Mouse (Mus musculus): ENCODE data around the gene Hacl1. TPM values are rescaled to one million over a fixed set of nuclear protein-coding genes. Genes with fewer than 3 reads are reported as not detected.
"Not testable (repeated sequence)": the region's sequence is repeated elsewhere in the genome, so short reads cannot be mapped to it uniquely, and the experiment has no call there.

Gene Hacl1
- polyA plus RNA-seq, 1 experiment from 2014 or later: 15.5 TPM

DNA sequence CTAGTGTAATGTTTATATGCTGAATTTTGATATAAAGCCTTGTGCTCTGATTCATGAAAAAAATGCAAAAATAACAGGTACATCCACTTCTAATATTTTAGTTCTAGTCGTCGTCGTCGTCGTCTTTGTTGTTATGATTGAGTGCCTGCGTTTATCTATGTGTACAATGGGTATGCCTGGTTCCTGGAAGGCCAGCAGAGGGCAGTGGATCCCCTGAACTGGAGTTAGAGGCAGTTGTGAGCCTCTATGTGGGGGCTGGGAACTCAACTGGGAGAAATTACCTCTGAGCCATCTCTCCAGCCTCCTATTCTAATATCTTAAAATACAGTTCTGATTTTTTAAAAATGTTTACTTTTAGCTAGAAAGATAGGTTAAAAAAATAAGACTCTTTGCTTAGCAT lies 35.6 kb downstream of the Hacl1 start:
- H3K4me1 ChIP-seq (replicated peaks): no peaks in the 10 kb centered on the region

DNA sequence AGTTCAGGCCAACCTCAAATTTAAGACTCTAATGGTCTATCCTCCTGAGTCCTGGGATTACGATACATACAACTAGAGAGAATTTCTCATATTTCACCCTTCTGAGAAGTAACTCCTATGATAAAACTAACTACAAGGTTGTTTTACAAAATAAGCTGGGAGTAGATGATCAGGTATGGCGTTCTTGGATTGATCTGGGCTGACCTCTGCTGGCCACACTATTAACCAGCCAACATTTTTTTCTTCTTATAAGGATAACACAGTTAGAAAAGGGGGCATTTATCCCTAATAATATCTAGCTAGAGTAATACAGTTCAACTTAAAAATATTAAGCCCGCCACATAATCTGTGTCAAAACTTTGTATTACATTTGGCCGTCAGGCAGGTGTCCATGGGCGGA lies 36.2 kb downstream of the Hacl1 start:
- no peak overlapping the region for H3K4me3 ChIP-seq (replicated peaks)
- no peak for ATAC-seq
- H3K27me3 ChIP-seq (replicated peaks): no peaks in the 10 kb centered on the region
- H3K4me1 ChIP-seq (replicated peaks): no peaks in the 10 kb centered on the region
- WGBS: 69% methylated on average over 5 of the region's 5 CpGs
- no peak overlapping the region for H3K9ac ChIP-seq
- H3K36me3 ChIP-seq: no peaks in the 10 kb centered on the region
- no peak overlapping the region for H3K27ac ChIP-seq
- no peaks in the 10 kb centered on the region for H3K9me3 ChIP-seq
- no peak overlapping the region for H3K4me2 ChIP-seq (replicated peaks)

More for the DNA sequence above, 35.6 kb downstream of the Hacl1 start:
- Histone ChIP-seq H3K27me3 (replicated peaks) (no peaks in the 10 kb centered on the region), H3K4me3 (replicated peaks) (no peak overlapping the region), H3K36me3 (no peaks in the 10 kb centered on the region), H3K9ac (no peak overlapping the region), H3K27ac (no peak overlapping the region), H3K4me2 (replicated peaks) (no peak overlapping the region), H3K9me3 (no peaks in the 10 kb centered on the region)
- 53% methylated on average over 6 of the region's 6 CpGs for WGBS
- ATAC-seq: no peak

DNA sequence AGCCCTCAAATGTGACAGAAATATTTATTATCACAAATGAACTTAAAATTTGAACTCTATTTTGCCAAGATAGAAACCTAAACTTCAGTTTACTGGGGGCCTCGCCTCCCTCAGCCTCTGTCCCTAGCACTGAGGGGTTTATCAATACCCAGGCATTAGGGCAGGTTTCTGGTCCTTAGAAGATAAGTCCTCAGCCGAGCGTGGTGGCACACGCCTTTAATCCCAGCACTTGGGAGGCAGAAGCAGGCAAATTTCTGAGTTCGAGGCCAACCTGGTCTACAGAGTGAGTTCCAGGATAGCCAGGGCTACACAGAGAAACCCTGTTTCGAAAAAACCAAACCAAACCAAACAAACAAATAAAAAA lies 38.5 kb downstream of the Hacl1 start:
- ATAC-seq; H3K27me3 ChIP-seq (replicated peaks); H3K9me3 ChIP-seq; H3K4me2 ChIP-seq (replicated peaks); H3K36me3 ChIP-seq; H3K9ac ChIP-seq; H3K4me1 ChIP-seq (replicated peaks); H3K27ac ChIP-seq; H3K4me3 ChIP-seq (replicated peaks): not testable (repeated sequence)
- 75% methylated on average over 6 of the region's 6 CpGs for WGBS

DNA sequence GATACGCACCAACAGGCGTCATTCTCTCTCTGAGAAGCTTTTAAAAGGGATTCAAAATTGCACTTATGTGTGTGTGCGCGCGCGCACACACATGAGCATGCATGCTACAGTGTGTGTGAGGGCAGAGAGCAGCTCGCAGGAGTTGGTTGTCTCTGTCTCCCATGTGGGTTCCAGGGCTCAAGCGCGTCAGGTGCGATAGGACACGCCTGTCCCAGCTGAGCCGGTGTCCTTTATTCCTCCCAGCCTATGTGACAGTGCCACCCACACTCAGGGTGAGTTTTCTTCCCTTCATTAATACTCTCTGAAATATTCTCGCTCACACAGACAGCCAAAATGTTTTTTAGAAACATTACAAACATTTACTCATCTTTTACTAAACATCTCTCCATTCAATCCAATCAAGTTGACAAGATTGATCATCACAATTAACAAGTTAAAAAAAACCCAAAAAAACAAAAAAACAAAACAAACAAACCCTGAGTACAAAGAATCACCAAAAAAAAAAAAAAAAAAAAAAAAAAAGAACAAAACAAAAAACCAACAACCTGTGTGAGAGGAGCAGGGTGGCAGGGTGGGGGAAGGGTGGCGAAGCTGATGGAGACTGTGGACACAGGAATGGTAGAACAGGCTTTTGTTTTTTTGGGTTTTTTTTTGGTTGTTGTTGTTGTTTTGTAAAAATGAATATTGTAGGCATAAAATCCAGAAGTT lies 39.0 kb downstream of the Hacl1 start:
- ATAC-seq: no peak

DNA sequence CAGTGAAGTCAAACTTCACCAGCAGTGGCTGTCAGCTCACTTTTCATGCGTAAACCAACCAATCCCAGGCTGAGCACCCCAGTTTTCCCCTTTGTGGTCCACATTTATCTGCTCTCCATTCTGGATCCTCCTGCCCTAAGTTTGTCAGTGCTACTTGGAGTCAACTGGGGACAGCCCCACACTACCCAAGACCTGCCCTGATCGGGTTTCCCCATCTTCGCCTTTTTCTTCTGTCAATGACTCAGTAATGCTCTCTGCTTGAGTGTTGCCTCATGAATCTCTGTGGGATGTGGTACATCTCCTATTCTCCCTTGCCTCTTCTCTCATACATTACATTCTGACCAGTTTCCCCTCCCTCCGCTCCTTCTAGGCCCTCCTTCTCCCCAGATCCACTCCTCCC lies 43.6 kb downstream of the Hacl1 start:
- H3K9ac ChIP-seq: no peak overlapping the region
- no peaks in the 10 kb centered on the region for H3K4me1 ChIP-seq (replicated peaks)
- no peaks in the 10 kb centered on the region for H3K9me3 ChIP-seq
- no peaks in the 10 kb centered on the region for H3K27me3 ChIP-seq (replicated peaks)
- 91% methylated on average over 4 of the region's 4 CpGs for WGBS
- H3K4me3 ChIP-seq (replicated peaks): no peak overlapping the region
- no peak overlapping the region for H3K4me2 ChIP-seq (replicated peaks)
- no peak for ATAC-seq
- H3K36me3 ChIP-seq: no peaks in the 10 kb centered on the region
- H3K27ac ChIP-seq: no peak overlapping the region

More for the DNA sequence above, 39.0 kb downstream of the Hacl1 start:
- Histone ChIP-seq H3K36me3 (no peaks in the 10 kb centered on the region), H3K4me3 (replicated peaks) (no peak overlapping the region), H3K9ac (no peak overlapping the region), H3K4me1 (replicated peaks) (no peaks in the 10 kb centered on the region), H3K9me3 (no peaks in the 10 kb centered on the region), H3K27me3 (replicated peaks) (no peaks in the 10 kb centered on the region), H3K4me2 (replicated peaks) (no peak overlapping the region), H3K27ac (no peak overlapping the region)
- WGBS: 92% methylated on average over 14 of the region's 14 CpGs

DNA sequence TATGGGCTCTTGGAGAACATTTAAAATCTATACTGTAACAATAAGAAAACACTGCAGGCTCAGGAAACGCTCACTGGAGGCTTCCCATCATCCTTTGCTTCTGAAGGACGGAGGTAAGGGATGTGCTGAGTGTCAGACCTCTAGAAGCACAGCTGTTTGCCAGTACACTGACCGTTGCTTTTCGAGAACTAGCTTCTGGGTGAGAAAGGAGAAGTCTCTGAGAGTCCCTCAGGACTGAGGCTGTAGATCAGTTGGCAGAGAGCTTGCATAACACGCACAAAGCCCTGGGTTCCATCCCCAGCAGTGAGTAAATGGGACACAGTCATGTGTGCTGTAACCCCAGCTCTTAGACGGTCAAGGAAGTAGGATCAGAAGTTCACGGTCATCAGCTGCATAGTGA lies 44.7 kb downstream of the Hacl1 start:
- no peak overlapping the region for H3K4me2 ChIP-seq (replicated peaks)
- H3K27ac ChIP-seq: no peak overlapping the region
- no peak overlapping the region for H3K9ac ChIP-seq
- no peaks in the 10 kb centered on the region for H3K4me1 ChIP-seq (replicated peaks)
- H3K36me3 ChIP-seq: no peaks in the 10 kb centered on the region
- no peak overlapping the region for H3K4me3 ChIP-seq (replicated peaks)
- no peaks in the 10 kb centered on the region for H3K27me3 ChIP-seq (replicated peaks)
- 70% methylated on average over 7 of the region's 7 CpGs for WGBS
- no peak for ATAC-seq
- no peaks in the 10 kb centered on the region for H3K9me3 ChIP-seq

- no peak overlapping the region for H3K4me3 ChIP-seq (replicated peaks)
- no peaks in the 10 kb centered on the region for H3K36me3 ChIP-seq
- no peak for ATAC-seq
- no peak overlapping the region for H3K27ac ChIP-seq
- WGBS: 67% methylated on average over 3 of the region's 3 CpGs
- H3K27me3 ChIP-seq (replicated peaks): no peaks in the 10 kb centered on the region
- H3K4me2 ChIP-seq (replicated peaks): no peak overlapping the region
- no peaks in the 10 kb centered on the region for H3K4me1 ChIP-seq (replicated peaks)
- H3K9me3 ChIP-seq: no peaks in the 10 kb centered on the region
- H3K9ac ChIP-seq: no peak overlapping the region
These were observed 46.4 kb downstream of the Hacl1 start for GRCm38 (mm10) chr14:31594693-31595092.

- Histone ChIP-seq H3K4me3 (replicated peaks) (no peak overlapping the region), H3K9me3 (no peaks in the 10 kb centered on the region), H3K4me1 (replicated peaks) (no peaks in the 10 kb centered on the region), H3K36me3 (no peaks in the 10 kb centered on the region), H3K27ac (no peak overlapping the region), H3K9ac (no peak overlapping the region), H3K4me2 (replicated peaks) (no peak overlapping the region), H3K27me3 (replicated peaks) (no peaks in the 10 kb centered on the region)
- no peak for ATAC-seq
- 86% methylated on average over 2 of the region's 2 CpGs for WGBS
These were observed 48.0 kb downstream of the Hacl1 start for GRCm38 (mm10) chr14:31593036-31593435.

DNA sequence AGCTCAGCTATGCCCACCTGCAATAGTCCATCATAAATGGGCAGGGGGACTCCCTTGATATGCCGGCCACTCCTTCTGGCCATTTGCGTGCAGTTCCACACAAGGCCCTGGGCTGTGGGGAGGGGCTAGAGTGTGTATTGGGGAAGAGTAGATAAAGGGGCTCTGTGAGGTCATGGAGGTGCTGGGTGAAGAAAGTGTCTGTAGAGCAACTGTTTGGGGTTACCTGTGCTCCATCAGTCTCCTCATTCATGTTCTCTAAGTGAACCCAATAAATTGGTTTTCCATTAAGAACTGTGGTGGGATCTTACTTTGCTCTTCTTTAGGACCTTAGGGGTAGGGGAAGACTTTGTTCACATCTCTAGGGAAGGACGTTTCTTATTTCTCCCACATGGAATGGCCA lies 49.8 kb downstream of the Hacl1 start, which contains the start of gene Colq:
Gene Colq, minus strand, starts transcription at position 101 of the 400 bp plus-strand sequence.
- ATAC-seq: no peak
- WGBS: 80% methylated on average over 3 of the region's 3 CpGs
- no peaks in the 10 kb centered on the region for H3K36me3 ChIP-seq
- no peak within 1 kb of the TSS for H3K9ac ChIP-seq
- no peaks in the 10 kb centered on the region for H3K9me3 ChIP-seq
- no peak within 1 kb of the TSS for H3K27ac ChIP-seq
- H3K27me3 ChIP-seq (replicated peaks): no peaks in the 10 kb centered on the region
- no peak within 1 kb of the TSS for H3K4me2 ChIP-seq (replicated peaks)
- no peak within 1 kb of the TSS for H3K4me3 ChIP-seq (replicated peaks)
- no peaks in the 10 kb centered on the region for H3K4me1 ChIP-seq (replicated peaks)

GRCm38 (mm10) chr14:31586451-31586850 lies 54.6 kb downstream of the Hacl1 start:
- no peak overlapping the region for H3K27ac ChIP-seq
- 88% methylated on average over 8 of the region's 8 CpGs for WGBS

DNA sequence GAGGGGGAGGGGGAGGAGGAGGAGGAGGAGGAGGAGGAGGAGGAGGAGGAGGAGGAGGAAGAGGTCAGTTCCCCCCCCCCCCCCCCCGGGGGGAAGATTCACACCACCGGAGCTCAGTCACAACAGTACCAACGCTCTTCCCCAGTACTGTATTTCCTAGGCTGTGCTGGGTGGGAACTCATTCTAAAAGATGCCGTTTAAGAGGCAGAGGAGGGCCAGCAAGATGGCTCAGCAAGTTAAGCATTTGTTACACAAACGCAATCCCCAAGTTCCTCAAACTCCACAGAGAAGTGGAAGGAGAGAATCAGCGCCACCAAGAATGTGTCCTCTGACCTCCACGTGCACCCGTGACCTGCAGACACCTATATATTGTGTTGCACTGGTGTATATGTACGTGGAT lies 58.0 kb downstream of the Hacl1 start:
- 89% methylated on average over 8 of the region's 9 CpGs for WGBS
- no peaks in the 10 kb centered on the region for H3K9me3 ChIP-seq
- H3K9ac ChIP-seq: no peak overlapping the region
- no peak overlapping the region for H3K4me3 ChIP-seq (replicated peaks)
- no peaks in the 10 kb centered on the region for H3K27me3 ChIP-seq (replicated peaks)
- ATAC-seq: no peak
- H3K36me3 ChIP-seq: no peaks in the 10 kb centered on the region
- H3K4me2 ChIP-seq (replicated peaks): no peak overlapping the region
- H3K27ac ChIP-seq: no peak overlapping the region
- no peaks in the 10 kb centered on the region for H3K4me1 ChIP-seq (replicated peaks)

More at GRCm38 (mm10) chr14:31586451-31586850, 54.6 kb downstream of the Hacl1 start:
- Histone ChIP-seq H3K36me3 (no peaks in the 10 kb centered on the region), H3K9me3 (no peaks in the 10 kb centered on the region), H3K9ac (no peak overlapping the region), H3K4me3 (replicated peaks) (no peak overlapping the region), H3K27me3 (replicated peaks) (no peaks in the 10 kb centered on the region), H3K4me2 (replicated peaks) (no peak overlapping the region), H3K4me1 (replicated peaks) (no peaks in the 10 kb centered on the region)
- ATAC-seq: no peak

- Histone ChIP-seq H3K4me2 (replicated peaks) (no peak overlapping the region), H3K27ac (no peak overlapping the region), H3K36me3 (no peaks in the 10 kb centered on the region), H3K9me3 (no peaks in the 10 kb centered on the region), H3K4me3 (replicated peaks) (no peak overlapping the region), H3K4me1 (replicated peaks) (0 out of 2 replicates have a peak, but pooled peaks cover 8% of the 10 kb centered on the region), H3K9ac (no peak overlapping the region), H3K27me3 (replicated peaks) (no peaks in the 10 kb centered on the region)
- WGBS: 33% methylated on average over 9 of the region's 9 CpGs
- ATAC-seq: no peak
These were observed 62.9 kb downstream of the Hacl1 start for GRCm38 (mm10) chr14:31577966-31578735.

Measured in intestine, embryonic 15.5 days (tissue).